Mouse (Mus musculus): ENCODE data around the gene Gabbr2. TPM values are rescaled to one million over a fixed set of nuclear protein-coding genes. Genes with fewer than 3 reads are reported as not detected.

Gabbr2 gene
- polyA plus RNA-seq, 1 experiment from 2014 or later = 5.5 TPM

DNA sequence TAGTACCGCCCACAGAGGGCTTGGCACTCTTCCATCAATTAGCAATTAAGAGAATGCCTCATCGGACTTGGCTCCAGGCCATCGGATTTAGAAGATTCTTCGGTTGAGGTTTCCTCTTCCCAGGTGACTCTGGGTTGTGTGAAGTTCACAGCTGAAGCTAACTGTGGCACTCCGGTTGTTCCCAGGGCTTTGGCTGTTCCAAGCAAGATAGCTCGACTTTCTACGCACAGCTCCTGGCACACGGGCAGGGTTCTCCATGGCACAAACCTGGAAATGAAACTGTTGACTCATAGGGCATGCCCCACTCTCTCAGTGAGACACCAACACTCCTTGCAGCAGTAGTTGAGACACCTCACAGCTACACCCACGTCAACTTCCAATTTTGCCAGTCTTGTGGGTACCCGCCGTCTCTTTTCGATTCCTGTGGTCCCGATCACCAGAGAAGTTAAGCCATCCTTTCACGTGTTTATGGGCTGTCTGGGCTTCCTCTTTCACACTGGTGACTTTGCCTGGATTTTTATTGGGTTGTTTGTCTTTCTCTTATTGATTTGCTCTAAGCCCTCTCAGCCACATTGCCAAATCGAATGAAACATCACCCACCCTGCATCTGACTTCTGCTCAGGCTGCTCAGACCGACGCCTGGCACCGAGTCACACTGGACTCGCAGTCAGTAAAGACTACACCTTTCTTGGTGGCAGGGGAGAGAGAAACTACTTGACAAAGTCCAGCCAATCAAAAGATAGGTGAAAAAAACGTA is 105.9 kb downstream of the Gabbr2 start:
- no peak for ATAC-seq
- Histone ChIP-seq H3K9me3 (ENCODE audit: control insufficient read depth, low read length) (no peaks in the 10 kb centered on the region), H3K4me1 (replicated peaks; ENCODE audit: control insufficient read depth, insufficient read depth, low read length) (peaks cover 13% of the 10 kb centered on the region), H3K27ac (ENCODE audit: low read length) (no peak overlapping the region), H3K4me2 (ENCODE audit: low read length) (no peak overlapping the region), H3K36me3 (ENCODE audit: control insufficient read depth, insufficient read depth) (no peaks in the 10 kb centered on the region), H3K9ac (replicated peaks; ENCODE audit: low read depth, low read length) (no peak overlapping the region), H3K27me3 (replicated peaks; ENCODE audit: control insufficient read depth, insufficient read depth, low read length) (no peaks in the 10 kb centered on the region), H3K4me3 (replicated peaks; ENCODE audit: low read length) (no peak overlapping the region)
- 86% methylated on average over 20 of the region's 20 CpGs for WGBS

- H3K36me3 ChIP-seq (ENCODE audit: control insufficient read depth, insufficient read depth) = no peaks in the 10 kb centered on the region
- H3K4me3 ChIP-seq (replicated peaks; ENCODE audit: low read length) = no peak overlapping the region
- no peak for ATAC-seq
- H3K9me3 ChIP-seq (ENCODE audit: control insufficient read depth, low read length) = no peaks in the 10 kb centered on the region
- H3K4me1 ChIP-seq (replicated peaks; ENCODE audit: control insufficient read depth, insufficient read depth, low read length) = peaks cover 8% of the 10 kb centered on the region
- H3K9ac ChIP-seq (replicated peaks; ENCODE audit: low read depth, low read length) = no peak overlapping the region
- H3K27ac ChIP-seq (ENCODE audit: low read length) = no peak overlapping the region
- H3K27me3 ChIP-seq (replicated peaks; ENCODE audit: control insufficient read depth, insufficient read depth, low read length) = no peaks in the 10 kb centered on the region
- H3K4me2 ChIP-seq (ENCODE audit: low read length) = no peak overlapping the region
- 47% methylated on average over 7 of the region's 7 CpGs for WGBS
Observed at GRCm38 (mm10) chr4:46884132-46884531, 107.5 kb downstream of the Gabbr2 start.

- Histone ChIP-seq H3K9me3 (ENCODE audit: control insufficient read depth, low read length) (no peaks in the 10 kb centered on the region), H3K36me3 (ENCODE audit: control insufficient read depth, insufficient read depth) (no peaks in the 10 kb centered on the region), H3K27ac (ENCODE audit: low read length) (no peak overlapping the region), H3K27me3 (replicated peaks; ENCODE audit: control insufficient read depth, insufficient read depth, low read length) (no peaks in the 10 kb centered on the region), H3K4me2 (ENCODE audit: low read length) (no peak overlapping the region), H3K9ac (replicated peaks; ENCODE audit: low read depth, low read length) (no peak overlapping the region), H3K4me3 (replicated peaks; ENCODE audit: low read length) (no peak overlapping the region), H3K4me1 (replicated peaks; ENCODE audit: control insufficient read depth, insufficient read depth, low read length) (peaks cover 4% of the 10 kb centered on the region; the same call in 1 of the 2 replicates)
- no peak for ATAC-seq
- 66% methylated on average over 9 of the region's 9 CpGs for WGBS
Observed at GRCm38 (mm10) chr4:46883546-46883945, 108.1 kb downstream of the Gabbr2 start.

DNA sequence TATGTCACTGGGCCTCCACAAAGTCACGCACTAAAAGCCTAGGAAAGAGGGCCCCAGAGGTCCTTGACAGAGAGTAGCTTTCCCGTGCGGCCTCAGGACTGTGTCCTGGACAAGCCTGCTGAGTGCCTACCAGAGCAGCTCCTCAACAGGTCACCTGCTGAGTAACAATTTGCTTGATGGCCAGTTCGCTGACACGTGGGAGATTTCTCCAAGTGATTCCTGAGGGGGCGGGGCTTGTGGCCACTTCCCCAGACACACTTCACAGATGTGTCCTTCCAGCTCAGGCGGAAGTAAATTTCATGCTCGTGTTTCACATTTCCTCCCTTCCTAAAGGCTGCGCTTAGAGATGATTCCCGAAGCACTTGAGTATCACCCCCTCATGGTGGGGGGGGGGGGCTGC is 108.6 kb downstream of the Gabbr2 start:
- Histone ChIP-seq H3K9me3 (ENCODE audit: control insufficient read depth, low read length) (no peaks in the 10 kb centered on the region), H3K4me2 (ENCODE audit: low read length) (no peak overlapping the region), H3K4me3 (replicated peaks; ENCODE audit: low read length) (no peak overlapping the region), H3K27ac (ENCODE audit: low read length) (no peak overlapping the region), H3K36me3 (ENCODE audit: control insufficient read depth, insufficient read depth) (no peaks in the 10 kb centered on the region), H3K9ac (replicated peaks; ENCODE audit: low read depth, low read length) (no peak overlapping the region), H3K4me1 (replicated peaks; ENCODE audit: control insufficient read depth, insufficient read depth, low read length) (peaks cover 4% of the 10 kb centered on the region; the same call in 1 of the 2 replicates), H3K27me3 (replicated peaks; ENCODE audit: control insufficient read depth, insufficient read depth, low read length) (no peaks in the 10 kb centered on the region)
- no peak for ATAC-seq
- 63% methylated on average over 10 of the region's 10 CpGs for WGBS

DNA sequence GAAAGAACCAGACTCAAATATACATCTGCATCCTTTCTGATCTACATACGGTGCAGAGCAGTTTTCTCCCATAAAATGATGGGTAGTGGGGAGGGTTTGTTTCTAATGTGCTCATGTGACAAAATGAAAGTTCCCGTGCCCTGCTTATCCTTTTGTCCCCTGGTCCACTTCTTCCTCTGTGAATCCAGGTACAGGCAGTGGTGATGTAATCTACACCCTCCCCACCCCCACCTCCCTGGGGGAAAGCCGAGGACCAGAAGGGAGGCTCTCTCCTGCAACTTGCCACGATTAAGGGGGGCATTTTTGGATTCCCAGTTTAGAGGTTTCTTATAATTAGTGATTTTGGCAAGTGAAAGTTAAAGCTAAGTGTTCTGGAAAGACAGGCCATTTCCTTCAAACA is 110.4 kb downstream of the Gabbr2 start:
- Histone ChIP-seq H3K27ac (ENCODE audit: low read length) (no peak overlapping the region), H3K4me3 (replicated peaks; ENCODE audit: low read length) (no peak overlapping the region), H3K9ac (replicated peaks; ENCODE audit: low read depth, low read length) (no peak overlapping the region), H3K4me1 (replicated peaks; ENCODE audit: control insufficient read depth, insufficient read depth, low read length) (peaks cover 4% of the 10 kb centered on the region; the same call in 1 of the 2 replicates), H3K9me3 (ENCODE audit: control insufficient read depth, low read length) (0 out of 2 replicates have a peak, but pooled peaks cover 2% of the 10 kb centered on the region), H3K4me2 (ENCODE audit: low read length) (no peak overlapping the region), H3K36me3 (ENCODE audit: control insufficient read depth, insufficient read depth) (no peaks in the 10 kb centered on the region), H3K27me3 (replicated peaks; ENCODE audit: control insufficient read depth, insufficient read depth, low read length) (no peaks in the 10 kb centered on the region)
- WGBS = 38% methylated on average over 4 of the region's 4 CpGs
- ATAC-seq = no peak

DNA sequence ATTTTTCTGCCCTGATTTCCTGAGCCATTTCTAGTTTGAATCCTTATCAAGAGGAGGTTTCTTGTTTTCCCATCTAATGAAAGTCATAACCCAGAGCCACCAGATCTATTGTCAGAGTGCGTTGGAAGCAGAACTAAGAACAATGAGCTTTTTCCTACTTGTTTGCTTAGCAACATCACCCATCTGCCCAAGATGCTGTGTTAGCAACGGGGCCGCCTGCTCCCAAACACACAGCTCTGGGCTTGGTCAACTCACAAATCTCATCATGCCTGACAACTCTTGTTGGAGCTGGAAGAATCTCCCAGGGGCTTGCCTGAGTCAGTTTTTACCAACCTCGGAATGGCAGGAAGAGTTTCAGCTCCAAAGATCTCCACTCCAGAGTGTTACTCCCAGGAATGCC is 111.7 kb downstream of the Gabbr2 start:
- no peaks in the 10 kb centered on the region for H3K36me3 ChIP-seq (ENCODE audit: control insufficient read depth, insufficient read depth)
- ATAC-seq = no peak
- WGBS = 18% methylated on average over 4 of the region's 4 CpGs
- 0 out of 2 replicates have a peak, but pooled peaks cover 2% of the 10 kb centered on the region for H3K9me3 ChIP-seq (ENCODE audit: control insufficient read depth, low read length)
- H3K4me1 ChIP-seq (replicated peaks; ENCODE audit: control insufficient read depth, insufficient read depth, low read length) = peaks cover 4% of the 10 kb centered on the region; the same call in 1 of the 2 replicates
- H3K4me3 ChIP-seq (replicated peaks; ENCODE audit: low read length) = no peak overlapping the region
- H3K27ac ChIP-seq (ENCODE audit: low read length) = no peak overlapping the region
- H3K4me2 ChIP-seq (ENCODE audit: low read length) = no peak overlapping the region
- no peak overlapping the region for H3K9ac ChIP-seq (replicated peaks; ENCODE audit: low read depth, low read length)
- H3K27me3 ChIP-seq (replicated peaks; ENCODE audit: control insufficient read depth, insufficient read depth, low read length) = no peaks in the 10 kb centered on the region

DNA sequence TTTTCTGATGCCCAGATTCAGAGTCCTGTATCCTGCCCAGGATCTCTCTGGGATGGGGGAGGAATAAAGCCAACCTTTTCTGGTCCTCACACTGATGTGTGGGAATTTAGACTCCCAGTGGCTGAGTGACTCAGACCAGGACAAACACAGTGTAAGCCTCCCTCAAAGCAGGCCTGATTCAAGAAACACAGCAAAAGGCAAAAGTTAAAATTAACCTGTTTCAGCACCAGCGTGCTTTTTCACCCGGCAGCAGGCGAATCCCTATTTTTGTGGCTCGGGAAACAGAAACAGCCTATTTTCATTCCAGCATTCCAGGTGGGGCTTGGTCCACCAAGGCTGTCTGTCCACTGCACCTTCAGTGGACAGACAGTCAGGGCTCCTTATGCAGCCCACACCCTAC is 118.9 kb downstream of the Gabbr2 start:
- WGBS = 95% methylated on average over 4 of the region's 4 CpGs
- Histone ChIP-seq H3K4me1 (replicated peaks; ENCODE audit: control insufficient read depth, insufficient read depth, low read length) (no peaks in the 10 kb centered on the region), H3K9me3 (ENCODE audit: control insufficient read depth, low read length) (0 out of 2 replicates have a peak, but pooled peaks cover 2% of the 10 kb centered on the region), H3K4me2 (ENCODE audit: low read length) (no peak overlapping the region), H3K4me3 (replicated peaks; ENCODE audit: low read length) (no peak overlapping the region), H3K36me3 (ENCODE audit: control insufficient read depth, insufficient read depth) (no peaks in the 10 kb centered on the region), H3K27me3 (replicated peaks; ENCODE audit: control insufficient read depth, insufficient read depth, low read length) (peaks cover 9% of the 10 kb centered on the region; the same call in 1 of the 2 replicates), H3K27ac (ENCODE audit: low read length) (no peak overlapping the region), H3K9ac (replicated peaks; ENCODE audit: low read depth, low read length) (no peak overlapping the region)
- ATAC-seq = no peak

DNA sequence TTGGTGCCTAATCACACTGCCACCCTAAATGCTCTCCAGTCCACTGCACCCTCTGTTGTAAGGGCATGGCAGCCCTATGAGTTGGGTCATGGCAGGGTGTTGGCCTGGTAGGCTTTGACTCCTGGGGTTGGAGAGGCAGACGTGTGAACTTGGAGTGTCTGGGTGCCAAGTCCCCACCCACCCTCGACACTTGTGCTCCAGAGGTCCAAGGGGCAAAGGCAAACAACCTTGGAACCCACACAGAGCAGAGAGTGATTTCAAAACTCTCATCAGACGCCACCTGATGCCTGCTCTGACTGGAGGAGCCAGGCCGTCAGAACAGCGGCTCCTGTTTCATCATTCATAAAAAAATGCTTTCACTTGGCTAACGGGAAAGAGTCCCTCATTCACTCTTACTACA is 121.5 kb downstream of the Gabbr2 start:
- H3K9ac ChIP-seq (replicated peaks; ENCODE audit: low read depth, low read length) = no peak overlapping the region
- no peaks in the 10 kb centered on the region for H3K9me3 ChIP-seq (ENCODE audit: control insufficient read depth, low read length)
- no peaks in the 10 kb centered on the region for H3K4me1 ChIP-seq (replicated peaks; ENCODE audit: control insufficient read depth, insufficient read depth, low read length)
- no peak overlapping the region for H3K4me3 ChIP-seq (replicated peaks; ENCODE audit: low read length)
- H3K27ac ChIP-seq (ENCODE audit: low read length) = no peak overlapping the region
- H3K4me2 ChIP-seq (ENCODE audit: low read length) = no peak overlapping the region
- H3K36me3 ChIP-seq (ENCODE audit: control insufficient read depth, insufficient read depth) = no peaks in the 10 kb centered on the region
- peaks cover 18% of the 10 kb centered on the region for H3K27me3 ChIP-seq (replicated peaks; ENCODE audit: control insufficient read depth, insufficient read depth, low read length)
- ATAC-seq = no peak
- WGBS = 58% methylated on average over 6 of the region's 6 CpGs

- no peak for ATAC-seq
- H3K36me3 ChIP-seq (ENCODE audit: control insufficient read depth, insufficient read depth) = no peaks in the 10 kb centered on the region
- 76% methylated on average over 2 of the region's 2 CpGs for WGBS
- H3K4me2 ChIP-seq (ENCODE audit: low read length) = no peak overlapping the region
- no peak overlapping the region for H3K9ac ChIP-seq (replicated peaks; ENCODE audit: low read depth, low read length)
- no peaks in the 10 kb centered on the region for H3K9me3 ChIP-seq (ENCODE audit: control insufficient read depth, low read length)
- H3K4me1 ChIP-seq (replicated peaks; ENCODE audit: control insufficient read depth, insufficient read depth, low read length) = no peaks in the 10 kb centered on the region
- H3K4me3 ChIP-seq (replicated peaks; ENCODE audit: low read length) = no peak overlapping the region
- H3K27me3 ChIP-seq (replicated peaks; ENCODE audit: control insufficient read depth, insufficient read depth, low read length) = peaks cover 18% of the 10 kb centered on the region
- no peak overlapping the region for H3K27ac ChIP-seq (ENCODE audit: low read length)
Observed at GRCm38 (mm10) chr4:46869380-46869779, 122.3 kb downstream of the Gabbr2 start.

All from forebrain, embryonic 16.5 days (tissue).